Mouse (Mus musculus) C2C12 (cell line): ENCODE measurements at regions not wholly inside any gene's neighbourhood (a gene's known extent, or its start where the extent isn't known, plus 50 kb on each side); places are given as distances from the start of the nearest gene placed in this dataset.

Source experiments
- CTCF ChIP-seq: IDR thresholded peaks from one replicate; pipeline ENCODE4 v1.5.1; 2011; ENCODE audit not compliant: control insufficient read depth, insufficient read depth, insufficient read length
- USF1 ChIP-seq: IDR thresholded peaks from one replicate; pipeline ENCODE4 v1.6.1; 2011; ENCODE audit warnings: low read depth, mild to moderate bottlenecking, control low read depth, moderate library complexity

- TF ChIP-seq CTCF = no peak
- TF ChIP-seq USF1 = no peak
Measured at GRCm38 (mm10) chr16:12901996-12902319, 207.5 kb upstream of the Ercc4 start.
